Mouse (Mus musculus) hindbrain, postnatal 0 days (tissue): ENCODE data around the gene Rnf181. TPM values are rescaled to one million over a fixed set of nuclear protein-coding genes. Genes with fewer than 3 reads are reported as not detected.

Source experiments
- ATAC-seq: fragments of 200-750 bp; cut with Nextera tagmentation; 2 replicates; pipeline ENCODE4 v1.8.0; 2017; ENCODE audit warnings: mild to moderate bottlenecking, moderate TSS enrichment, moderate library complexity
- DNase-seq: peaks from one replicate; pipeline ENCODE4 v3.0.0-alpha.2; 2015; ENCODE audit warnings: low spot score
- H3K27ac ChIP-seq: fragments of 300-500 bp; sonication (generic); 2 replicates; pipeline ENCODE4 v1.5.1; 2014; ENCODE audit warnings: mild to moderate bottlenecking
- H3K27me3 ChIP-seq: fragments of 300-500 bp; sonication (generic); 2 replicates; pipeline ENCODE4 v1.6.1; 2014; ENCODE audit warnings: low read length, mixed read lengths; ENCODE audit not compliant: insufficient read depth
- H3K36me3 ChIP-seq: fragments of 300-500 bp; sonication (generic); 2 replicates; pipeline ENCODE4 v1.6.1; 2014; ENCODE audit warnings: low read length, mixed read lengths; ENCODE audit not compliant: insufficient read depth
- H3K4me1 ChIP-seq: fragments of 300-500 bp; sonication (generic); 2 replicates; pipeline ENCODE4 v1.6.1; 2014; ENCODE audit warnings: antibody characterized with exemption, low read length, mixed read lengths; ENCODE audit not compliant: insufficient read depth
- H3K4me2 ChIP-seq: fragments of 300-500 bp; sonication (generic); 2 replicates; pipeline ENCODE4 v1.6.1; 2014; ENCODE audit warnings: low read depth, mild to moderate bottlenecking, low read length, moderate library complexity, mixed read lengths
- H3K4me3 ChIP-seq: fragments of 300-500 bp; sonication (generic); 2 replicates; pipeline ENCODE4 v1.5.1; 2014; ENCODE audit warnings: low read length
- H3K9ac ChIP-seq: fragments of 300-500 bp; sonication (generic); replicated peaks from 2 replicates; pipeline ENCODE4 v1.6.1; 2014; ENCODE audit warnings: mild to moderate bottlenecking, low read length, moderate library complexity, mixed read lengths
- H3K9me3 ChIP-seq: fragments of 300-500 bp; sonication (generic); 2 replicates; pipeline ENCODE4 v1.6.1; 2016; ENCODE audit warnings: low read length, mixed read lengths
- CTCF ChIP-seq: IDR thresholded peaks from 2 replicates; pipeline ENCODE4 v1.5.1; 2016; ENCODE audit warnings: antibody characterized with exemption, control low read depth, low read depth
- WGBS: fragments of 180-500 bp; shearing (Covaris S2); extraction: QIAGEN DNeasy Blood & Tissue Kit; methylation state at CpG from one replicate; pipeline ENCODE4 v1.1.7; 2014; 5-methylcytosine and 5-hydroxymethylcytosine counted together
- polyA plus RNA-seq: library from polyadenylated mRNA; unstranded; fragments of >200 nt; fragmentation: Nextera tagmentation; extraction: Ambion mirVana; gene quantifications from 2 replicates; pipeline ENCODE4 v1.2.1, GENCODE M21; 2015
- total RNA-seq: library from RNA; depleted of rRNA; stranded (reverse); fragments of >200 nt; gene quantifications from 2 replicates; pipeline ENCODE4 v1.2.3, GENCODE M21; 2014

The Rnf181 gene
- total and polyA plus RNA-seq, 2 experiments from 2014 or later, result 70.6 to 134 TPM

- no peak overlapping the region for H3K9ac ChIP-seq
- H3K27me3 ChIP-seq, result no peaks in the 10 kb centered on the region
- H3K9me3 ChIP-seq, result no peaks in the 10 kb centered on the region
- DNase-seq, result no peak
- no peak overlapping the region for H3K27ac ChIP-seq
- no peaks in the 10 kb centered on the region for H3K36me3 ChIP-seq
- ATAC-seq, result no peak
- WGBS, result 54% methylated on average over 5 of the region's 5 CpGs
- TF ChIP-seq CTCF, result no peak
- no peaks in the 10 kb centered on the region for H3K4me1 ChIP-seq
- no peak overlapping the region for H3K4me3 ChIP-seq
- no peak overlapping the region for H3K4me2 ChIP-seq
These were observed 4.4 kb upstream of the Rnf181 start for GRCm38 (mm10) chr6:72371147-72371546.

- H3K4me2 ChIP-seq, result no peak overlapping the region
- no peaks in the 10 kb centered on the region for H3K9me3 ChIP-seq
- no peak overlapping the region for H3K4me3 ChIP-seq
- no peak for ATAC-seq
- whole genome bisulfite sequencing, result 81% methylated on average over 12 of the region's 12 CpGs
- H3K4me1 ChIP-seq, result no peaks in the 10 kb centered on the region
- DNase-seq, result no peak
- no peaks in the 10 kb centered on the region for H3K36me3 ChIP-seq
- TF ChIP-seq CTCF, result no peak
- no peak overlapping the region for H3K9ac ChIP-seq
- no peak overlapping the region for H3K27ac ChIP-seq
- no peaks in the 10 kb centered on the region for H3K27me3 ChIP-seq
These were observed 3.3 kb upstream of the Rnf181 start for GRCm38 (mm10) chr6:72370091-72370490.

- WGBS, result 86% methylated on average over 4 of the region's 4 CpGs
- no peak for DNase-seq
- Histone ChIP-seq H3K4me3 (no peak overlapping the region), H3K27ac (no peak overlapping the region), H3K9me3 (no peaks in the 10 kb centered on the region), H3K36me3 (no peaks in the 10 kb centered on the region), H3K27me3 (no peaks in the 10 kb centered on the region), H3K9ac (no peak overlapping the region), H3K4me2 (no peak overlapping the region), H3K4me1 (no peaks in the 10 kb centered on the region)
- no peak for ATAC-seq
- TF ChIP-seq CTCF, result peak; percentile 30; the same call in 1 of the 2 replicates
These were observed 2.8 kb upstream of the Rnf181 start for GRCm38 (mm10) chr6:72369557-72369956.

- Histone ChIP-seq H3K4me2 (no peak overlapping the region), H3K27ac (no peak overlapping the region), H3K9ac (no peak overlapping the region), H3K4me1 (no peaks in the 10 kb centered on the region), H3K9me3 (no peaks in the 10 kb centered on the region), H3K4me3 (no peak overlapping the region), H3K36me3 (no peaks in the 10 kb centered on the region), H3K27me3 (no peaks in the 10 kb centered on the region)
- no peak for TF ChIP-seq CTCF
- DNase-seq (no peak), ATAC-seq (no peak)
- WGBS, result 77% methylated on average over 4 of the region's 4 CpGs
These were observed 761 bp upstream of the Rnf181 start for GRCm38 (mm10) chr6:72367460-72367974.

GRCm38 (mm10) chr6:72366304-72366703 lies 452 bp downstream of the Rnf181 start:
- H3K9ac ChIP-seq, result no peak overlapping the region
- 54% methylated on average over 3 of the region's 3 CpGs for WGBS

GRCm38 (mm10) chr6:72364985-72365384 lies 1.8 kb downstream of the Rnf181 start:
- no peak overlapping the region for H3K4me3 ChIP-seq
- H3K36me3 ChIP-seq, result peaks cover 2% of the 10 kb centered on the region; the same call in 1 of the 2 replicates
- H3K27ac ChIP-seq, result no peak overlapping the region
- peaks cover 9% of the 10 kb centered on the region for H3K4me1 ChIP-seq
- no peak overlapping the region for H3K9ac ChIP-seq
- H3K4me2 ChIP-seq, result no peak overlapping the region
- WGBS, result 67% methylated on average over 6 of the region's 6 CpGs
- DNase-seq (no peak), ATAC-seq (no peak)
- no peaks in the 10 kb centered on the region for H3K9me3 ChIP-seq
- TF ChIP-seq CTCF, result no peak
- no peaks in the 10 kb centered on the region for H3K27me3 ChIP-seq

More at GRCm38 (mm10) chr6:72366304-72366703, 452 bp downstream of the Rnf181 start:
- Histone ChIP-seq H3K4me2 (no peak overlapping the region), H3K9me3 (no peaks in the 10 kb centered on the region), H3K4me3 (no peak overlapping the region), H3K36me3 (no peaks in the 10 kb centered on the region), H3K4me1 (peaks cover 5% of the 10 kb centered on the region), H3K27ac (no peak overlapping the region), H3K27me3 (no peaks in the 10 kb centered on the region)
- TF ChIP-seq CTCF, result no peak
- no peak for DNase-seq
- no peak for ATAC-seq

- ATAC-seq, result no peak
- Histone ChIP-seq H3K36me3 (peaks cover 12% of the 10 kb centered on the region), H3K4me1 (peaks cover 9% of the 10 kb centered on the region), H3K27ac (no peak overlapping the region), H3K9me3 (no peaks in the 10 kb centered on the region), H3K4me2 (no peak overlapping the region), H3K9ac (no peak overlapping the region), H3K4me3 (no peak overlapping the region), H3K27me3 (no peaks in the 10 kb centered on the region)
- TF ChIP-seq CTCF, result no peak
- WGBS, result 52% methylated on average over 7 of the region's 7 CpGs
- DNase-seq, result no peak
These were observed 2.7 kb downstream of the Rnf181 start for GRCm38 (mm10) chr6:72364009-72364408.
